Mouse (Mus musculus): ENCODE measurements around the gene Spaca1.
"Not testable (repeated sequence)": the region's sequence is repeated elsewhere in the genome, so short reads cannot be mapped to it uniquely, and the experiment has no call there.

Spaca1 gene

GRCm38 (mm10) chr4:34049571-34050255 lies at the start of gene Spaca1:
Gene Spaca1 (minus strand): TSS chr4:34050191.
- DNase-seq (ENCODE audit: low spot score in 2 of 2): no peak

- not testable (repeated sequence) for DNase-seq (ENCODE audit: low spot score in 2 of 2)
Measured at GRCm38 (mm10) chr4:34087286-34087685, 37.3 kb upstream of the Spaca1 start.

- no peak for DNase-seq (ENCODE audit: low spot score in 2 of 2)
Measured at GRCm38 (mm10) chr4:34081064-34081463, 31.1 kb upstream of the Spaca1 start.

GRCm38 (mm10) chr4:34069002-34069401 lies 19.0 kb upstream of the Spaca1 start:
- DNase-seq (ENCODE audit: low spot score in 2 of 2): no peak

GRCm38 (mm10) chr4:34058320-34058719 lies 8.3 kb upstream of the Spaca1 start:
- DNase-seq (ENCODE audit: low spot score in 2 of 2): no peak

GRCm38 (mm10) chr4:34026771-34027170 lies 23.2 kb downstream of the Spaca1 start:
- no peak for DNase-seq (ENCODE audit: low spot score in 2 of 2)

GRCm38 (mm10) chr4:34021456-34021855 lies 28.5 kb downstream of the Spaca1 start:
- no peak for DNase-seq (ENCODE audit: low spot score in 2 of 2)

GRCm38 (mm10) chr4:33996382-33996781 lies 53.6 kb downstream of the Spaca1 start:
- DNase-seq (ENCODE audit: low spot score in 2 of 2): no peak

GRCm38 (mm10) chr4:33992687-33993086 lies 57.3 kb downstream of the Spaca1 start:
- no peak for DNase-seq (ENCODE audit: low spot score in 2 of 2)

- no peak for DNase-seq (ENCODE audit: low spot score in 2 of 2)
Measured at GRCm38 (mm10) chr4:33988466-33989089, 61.4 kb downstream of the Spaca1 start.
